Mouse (Mus musculus) neural tube, embryonic 10.5 days (tissue): Measurements from ENCODE around the gene Ugt1a7c.

Source experiments
- DNase-seq: peaks from one replicate; pipeline ENCODE4 v3.0.0-alpha.2; 2017; ENCODE audit warnings: low spot score; ENCODE audit errors: extremely low spot score

Ugt1a7c gene

DNA sequence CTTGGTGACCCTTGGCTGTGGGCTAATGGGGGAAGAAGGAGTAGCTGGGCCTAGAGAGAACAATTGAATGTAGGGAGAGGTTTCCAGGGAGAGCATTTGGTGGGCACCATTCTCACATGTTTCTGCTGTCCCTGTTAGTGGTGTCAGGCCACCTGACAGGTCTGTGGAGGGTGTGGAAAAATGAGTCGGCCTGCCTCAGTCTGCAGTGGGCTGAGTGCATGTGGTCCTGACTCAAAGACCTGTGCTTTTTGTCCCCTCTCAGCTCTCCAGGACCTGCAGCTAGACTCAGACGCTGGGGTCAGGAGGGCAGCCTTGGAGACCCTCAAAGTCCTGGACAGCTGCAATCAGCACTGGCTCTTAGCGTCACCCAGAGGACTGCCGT is 164.8 kb downstream of the Ugt1a7c start:
- no peak for DNase-seq

DNA sequence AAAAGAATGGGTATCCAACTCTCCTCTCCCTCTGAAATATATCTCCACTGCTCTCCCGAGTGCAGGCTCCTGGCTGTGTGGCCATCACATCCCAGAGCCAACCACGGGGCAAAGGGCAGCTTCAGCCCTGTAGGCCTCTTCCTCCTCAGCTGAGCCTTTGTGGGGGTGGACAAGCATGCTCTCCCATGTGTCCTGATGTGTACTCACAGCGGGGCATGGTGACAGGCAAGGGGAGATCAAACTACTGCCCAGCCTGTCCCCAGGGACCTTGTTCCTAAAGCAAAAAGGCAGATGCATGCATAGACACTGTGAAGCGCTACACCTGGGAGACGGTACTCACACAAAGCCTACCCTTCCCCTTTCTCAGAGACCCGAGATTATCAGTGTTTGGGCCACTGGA is 165.3 kb downstream of the Ugt1a7c start:
- DNase-seq = no peak

DNA sequence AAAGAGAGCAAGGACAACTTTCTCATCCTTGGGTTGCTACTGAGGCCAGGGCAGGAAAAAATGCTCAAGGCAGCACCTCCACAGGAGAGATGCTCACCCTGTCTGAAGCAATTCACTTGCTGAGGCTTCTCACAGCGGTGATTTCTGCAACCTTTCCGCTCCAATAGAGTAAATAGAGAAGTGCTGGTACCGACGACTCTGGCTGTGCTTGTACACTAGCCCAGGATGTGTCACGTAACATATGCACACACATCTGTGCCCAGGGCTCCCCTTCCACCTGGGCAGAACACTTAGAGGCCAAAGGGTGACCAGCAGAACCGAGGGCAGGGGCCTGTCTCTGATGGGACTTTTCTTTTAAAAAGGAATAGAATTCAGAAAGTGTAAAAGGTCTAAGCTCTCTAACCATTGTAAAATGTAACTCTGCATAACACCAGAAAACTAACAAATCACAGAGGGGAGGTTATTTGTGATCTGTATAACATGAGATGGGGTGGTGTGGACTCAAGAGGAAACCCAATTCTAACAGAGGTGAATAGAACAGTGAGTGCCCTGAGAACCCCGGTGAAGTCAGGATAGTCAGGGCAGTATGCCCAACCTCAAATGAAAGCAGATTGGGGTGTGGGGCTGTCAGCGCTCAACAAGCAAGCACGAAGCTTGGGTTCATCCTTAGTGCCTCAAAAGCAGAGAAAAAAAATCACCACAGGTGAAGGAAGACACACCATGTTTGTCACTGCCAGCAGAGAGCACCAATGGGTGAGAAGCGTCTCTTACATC is 165.9 kb downstream of the Ugt1a7c start:
- DNase-seq = no peak

DNA sequence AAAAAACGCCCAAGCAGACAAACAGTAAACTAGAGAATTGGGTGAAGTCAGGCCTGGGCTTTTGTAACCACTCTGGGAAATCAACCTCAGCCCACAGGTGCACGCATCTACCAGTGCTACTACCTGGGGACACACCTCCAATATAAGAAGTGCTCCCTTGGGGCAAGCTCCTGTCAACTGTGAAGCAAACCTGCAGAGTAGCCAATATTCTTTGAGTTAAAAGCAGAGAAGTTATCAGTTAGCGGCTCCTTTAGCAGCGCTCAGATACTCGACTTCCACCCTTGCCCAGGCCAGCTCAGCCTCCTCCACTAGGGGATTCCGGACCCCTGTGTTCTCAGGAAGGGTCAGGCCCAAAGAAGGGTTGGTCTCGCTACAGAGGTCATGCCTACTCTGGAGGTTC is 166.8 kb downstream of the Ugt1a7c start:
- no peak for DNase-seq

DNA sequence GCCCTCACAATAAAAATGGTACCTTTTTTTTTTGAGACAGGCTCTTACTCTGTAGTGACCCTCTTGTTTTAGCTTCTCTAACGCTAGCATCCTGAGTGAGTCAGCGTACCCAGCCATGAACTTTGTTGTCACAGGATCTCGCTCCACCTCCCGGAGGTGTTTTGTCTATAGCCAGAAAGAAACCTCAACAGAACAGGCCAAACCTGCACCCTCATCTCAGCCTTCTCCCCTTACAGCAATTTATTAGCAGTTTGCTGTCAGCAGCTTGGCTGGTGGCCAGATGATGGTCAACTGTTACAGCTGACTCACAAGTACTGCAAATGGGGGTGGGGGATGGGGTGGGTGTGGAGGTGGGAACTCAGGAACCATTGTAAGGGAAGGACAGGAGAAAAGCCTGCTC is 167.4 kb downstream of the Ugt1a7c start:
- no peak for DNase-seq

DNA sequence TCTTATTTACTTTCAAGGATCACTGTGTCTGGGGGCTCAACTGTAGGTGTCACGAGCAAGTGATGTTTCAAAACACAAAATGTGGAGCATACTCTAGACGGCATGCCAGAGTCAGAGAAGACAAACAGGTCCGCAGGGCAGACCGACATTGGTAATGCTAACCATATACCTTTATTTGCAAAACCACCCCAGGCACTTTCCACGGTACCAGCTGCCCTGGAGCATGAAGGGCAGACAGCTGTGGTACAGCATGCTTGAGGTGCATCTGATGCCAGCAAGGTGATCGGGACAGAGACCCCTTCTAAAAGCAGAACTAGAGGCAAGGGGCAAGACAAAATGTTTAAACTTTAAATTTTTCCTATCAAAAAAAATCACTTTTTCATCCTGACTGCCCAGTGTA is 168.1 kb downstream of the Ugt1a7c start:
- DNase-seq = no peak

DNA sequence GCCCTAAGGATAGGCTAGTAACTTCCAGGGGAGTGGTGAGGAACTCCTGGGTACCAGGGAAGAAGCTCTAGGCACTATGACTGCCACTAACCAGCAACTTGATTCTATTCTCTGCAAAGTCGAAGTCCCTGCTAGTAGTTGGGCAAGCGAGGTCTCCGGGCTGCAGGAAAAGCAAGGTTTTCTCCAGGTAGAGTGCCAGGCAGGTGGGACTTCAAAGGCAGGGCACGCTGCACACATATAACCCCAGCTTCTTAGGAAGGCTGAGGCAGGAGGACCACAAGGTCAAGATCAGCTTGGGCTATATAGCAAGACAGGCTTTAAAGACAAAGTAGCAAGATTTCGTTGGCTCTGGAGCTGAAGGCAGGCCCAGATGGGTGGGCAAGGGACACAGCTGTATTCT is 168.9 kb downstream of the Ugt1a7c start:
- DNase-seq = no peak

DNA sequence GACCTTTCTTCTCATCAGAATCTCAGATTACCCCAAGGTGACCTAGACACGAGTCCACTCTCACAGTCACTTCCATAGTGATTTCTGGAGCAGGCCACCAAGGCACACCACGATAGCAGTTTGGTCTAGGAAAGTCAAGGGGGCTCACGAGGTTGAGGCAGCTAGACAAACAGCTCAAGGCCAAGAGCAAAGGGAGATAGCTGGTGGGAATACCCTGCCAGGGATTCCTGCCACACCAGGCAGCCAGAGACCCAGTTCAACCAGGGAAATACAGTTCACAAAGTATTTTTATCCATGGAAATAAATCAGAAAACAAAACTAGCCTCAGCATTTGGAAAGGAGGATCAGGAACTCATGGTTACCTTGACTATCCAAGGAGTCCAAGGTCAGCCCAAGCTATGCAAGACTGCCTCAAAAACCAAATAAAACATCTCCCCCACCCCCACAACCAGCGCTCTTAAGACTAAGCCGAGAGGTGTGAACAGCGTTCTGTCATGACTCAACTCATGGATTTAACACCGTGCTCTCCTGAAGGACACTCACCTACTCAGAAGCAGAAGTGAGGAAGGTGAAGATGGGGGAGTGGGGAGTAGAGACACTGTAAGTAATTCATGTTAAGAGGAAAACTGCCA is 169.5 kb downstream of the Ugt1a7c start:
- no peak for DNase-seq

DNA sequence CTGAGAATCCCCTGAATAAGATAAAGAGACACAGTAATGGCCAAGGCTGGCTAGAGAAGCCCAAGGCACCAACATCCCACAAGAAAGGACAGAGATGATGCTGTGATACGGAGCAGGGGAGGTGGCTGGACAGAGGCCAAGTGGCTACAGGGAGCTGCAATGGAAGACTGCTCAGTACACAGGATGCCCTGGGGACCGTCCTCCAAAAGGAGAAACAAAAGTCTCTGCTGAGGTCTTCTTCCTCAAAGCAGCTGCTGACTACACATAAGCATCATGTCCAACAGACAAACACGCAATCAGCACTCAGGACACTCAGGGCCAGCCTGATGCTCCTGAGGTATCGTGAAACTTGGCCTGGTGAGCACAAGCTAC is 170.0 kb downstream of the Ugt1a7c start:
- no peak for DNase-seq

DNA sequence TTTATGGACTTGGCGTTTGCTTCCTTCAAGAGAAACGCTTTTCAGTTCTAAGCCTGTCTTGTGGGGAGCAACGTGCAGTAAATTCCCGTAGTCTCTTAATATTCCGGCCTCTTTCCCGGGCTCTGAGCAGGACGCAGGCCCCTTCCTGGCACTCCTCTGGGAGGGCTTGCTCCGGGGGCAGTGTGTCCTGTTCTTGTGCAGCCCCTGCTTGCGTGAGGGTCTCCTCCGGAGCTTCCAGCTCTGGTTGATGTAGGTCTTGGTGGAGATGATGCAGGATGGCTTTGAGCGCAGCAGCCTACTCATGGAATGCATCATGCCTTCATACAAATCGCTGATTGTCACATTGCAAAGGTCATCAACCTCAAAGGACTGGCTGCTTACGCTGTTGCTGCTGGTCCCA is 171.3 kb downstream of the Ugt1a7c start:
- no peak for DNase-seq

DNA sequence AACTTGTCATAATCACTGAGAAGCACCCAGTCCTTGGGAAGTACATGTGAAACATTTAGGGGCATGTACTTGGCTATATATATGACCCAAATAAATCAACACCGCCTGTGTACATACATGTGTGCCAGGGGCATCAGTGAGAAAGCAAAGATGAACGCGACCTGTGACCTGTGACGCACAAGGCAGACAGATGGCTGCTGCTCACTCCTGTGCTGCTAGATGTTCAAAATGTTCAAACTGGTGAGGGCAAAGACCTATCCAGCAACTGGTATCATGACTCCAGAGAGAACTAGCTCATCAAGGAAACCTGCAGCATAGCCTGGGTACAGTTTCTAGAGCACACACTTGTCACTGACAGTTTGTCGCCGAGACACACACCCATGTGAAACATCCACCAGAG is 172.6 kb downstream of the Ugt1a7c start:
- no peak for DNase-seq

DNA sequence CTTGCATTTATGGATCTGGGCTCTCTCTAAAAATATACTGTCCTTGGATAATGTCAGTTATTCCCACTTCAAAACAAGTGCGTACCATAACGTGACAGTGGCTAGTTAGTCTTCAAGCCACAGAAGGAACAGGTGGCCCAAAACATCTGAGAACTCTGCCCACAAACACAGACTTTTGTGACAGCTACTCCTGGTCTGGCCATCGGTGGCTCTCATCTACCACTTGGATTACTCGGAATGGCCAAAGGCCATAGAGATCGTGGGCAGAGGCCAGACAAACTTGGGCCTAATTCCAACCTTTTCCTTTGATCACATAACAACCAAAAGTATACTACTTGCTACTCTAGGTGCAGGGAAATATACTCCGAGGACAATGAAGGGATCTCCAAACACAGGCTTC is 173.2 kb downstream of the Ugt1a7c start:
- DNase-seq = no peak
